Mouse (Mus musculus): ENCODE measurements around the gene Myo9b. TPM values are rescaled to one million over a fixed set of nuclear protein-coding genes. Genes with fewer than 3 reads are reported as not detected.

Gene Myo9b
- polyA plus RNA-seq, 1 experiment from 2014 or later, result 17.4 TPM

- 78% methylated on average over 5 of the region's 5 CpGs for WGBS
- H3K9me3 ChIP-seq (ENCODE audit: control insufficient read depth, low read length), result no peaks in the 10 kb centered on the region
- ATAC-seq (ENCODE audit: low FRiP score) (no peak), DNase-seq (ENCODE audit: low spot score) (no peak)
- H3K4me1 ChIP-seq (replicated peaks; ENCODE audit: control insufficient read depth, insufficient read depth, low read length), result no peaks in the 10 kb centered on the region; the same call in none of the 2 replicates
- no peak overlapping the region for H3K27ac ChIP-seq (ENCODE audit: low read depth, low read length)
- no peaks in the 10 kb centered on the region for H3K27me3 ChIP-seq (ENCODE audit: control insufficient read depth, insufficient read depth, low read length)
- no peak overlapping the region for H3K9ac ChIP-seq (ENCODE audit: low read depth, low read length)
- no peaks in the 10 kb centered on the region for H3K36me3 ChIP-seq (ENCODE audit: control insufficient read depth, insufficient read depth, low read length)
- H3K4me2 ChIP-seq (replicated peaks; ENCODE audit: low read depth, low read length), result no peak overlapping the region
- no peak overlapping the region for H3K4me3 ChIP-seq (ENCODE audit: low read depth, low read length)
Observed at GRCm38 (mm10) chr8:71392391-71392790, 119.9 kb downstream of the Myo9b start.

GRCm38 (mm10) chr8:71392871-71393270 lies 120.4 kb downstream of the Myo9b start:
- H3K9me3 ChIP-seq (ENCODE audit: control insufficient read depth, low read length), result no peaks in the 10 kb centered on the region
- H3K36me3 ChIP-seq (ENCODE audit: control insufficient read depth, insufficient read depth, low read length), result no peaks in the 10 kb centered on the region
- ATAC-seq (ENCODE audit: low FRiP score), result no peak
- H3K27me3 ChIP-seq (ENCODE audit: control insufficient read depth, insufficient read depth, low read length), result no peaks in the 10 kb centered on the region
- peak; percentile 67 for DNase-seq (ENCODE audit: low spot score)
- H3K9ac ChIP-seq (ENCODE audit: low read depth, low read length), result no peak overlapping the region
- peaks cover 4% of the 10 kb centered on the region for H3K4me1 ChIP-seq (replicated peaks; ENCODE audit: control insufficient read depth, insufficient read depth, low read length)
- 5% methylated on average over 3 of the region's 3 CpGs for WGBS
- H3K4me2 ChIP-seq (replicated peaks; ENCODE audit: low read depth, low read length), result no peak overlapping the region
- H3K27ac ChIP-seq (ENCODE audit: low read depth, low read length), result no peak overlapping the region
- no peak overlapping the region for H3K4me3 ChIP-seq (ENCODE audit: low read depth, low read length)

- Histone ChIP-seq H3K36me3 (ENCODE audit: control insufficient read depth, insufficient read depth, low read length) (0 out of 2 replicates have a peak, but pooled peaks cover 4% of the 10 kb centered on the region), H3K4me1 (replicated peaks; ENCODE audit: control insufficient read depth, insufficient read depth, low read length) (peaks cover 4% of the 10 kb centered on the region), H3K4me3 (ENCODE audit: low read depth, low read length) (no peak overlapping the region), H3K27me3 (ENCODE audit: control insufficient read depth, insufficient read depth, low read length) (no peaks in the 10 kb centered on the region), H3K27ac (ENCODE audit: low read depth, low read length) (no peak overlapping the region), H3K4me2 (replicated peaks; ENCODE audit: low read depth, low read length) (no peak overlapping the region), H3K9ac (ENCODE audit: low read depth, low read length) (no peak overlapping the region), H3K9me3 (ENCODE audit: control insufficient read depth, low read length) (no peaks in the 10 kb centered on the region)
- ATAC-seq (ENCODE audit: low FRiP score), result no peak
- DNase-seq (ENCODE audit: low spot score), result no peak
- WGBS, result 77% methylated on average over 7 of the region's 7 CpGs
Observed at GRCm38 (mm10) chr8:71394481-71394880, 122.0 kb downstream of the Myo9b start.

GRCm38 (mm10) chr8:71395071-71395470 lies 122.6 kb downstream of the Myo9b start:
- DNase-seq (ENCODE audit: low spot score) (no peak), ATAC-seq (ENCODE audit: low FRiP score) (no peak)
- Histone ChIP-seq H3K27me3 (ENCODE audit: control insufficient read depth, insufficient read depth, low read length) (no peaks in the 10 kb centered on the region), H3K4me2 (replicated peaks; ENCODE audit: low read depth, low read length) (no peak overlapping the region), H3K9ac (ENCODE audit: low read depth, low read length) (no peak overlapping the region), H3K4me1 (replicated peaks; ENCODE audit: control insufficient read depth, insufficient read depth, low read length) (peaks cover 4% of the 10 kb centered on the region), H3K9me3 (ENCODE audit: control insufficient read depth, low read length) (no peaks in the 10 kb centered on the region), H3K36me3 (ENCODE audit: control insufficient read depth, insufficient read depth, low read length) (0 out of 2 replicates have a peak, but pooled peaks cover 4% of the 10 kb centered on the region), H3K4me3 (ENCODE audit: low read depth, low read length) (no peak overlapping the region), H3K27ac (ENCODE audit: low read depth, low read length) (no peak overlapping the region)
- 85% methylated on average over 10 of the region's 10 CpGs for whole genome bisulfite sequencing

- ATAC-seq (ENCODE audit: low FRiP score) (no peak), DNase-seq (ENCODE audit: low spot score) (no peak)
- Histone ChIP-seq H3K27me3 (ENCODE audit: control insufficient read depth, insufficient read depth, low read length) (no peaks in the 10 kb centered on the region), H3K27ac (ENCODE audit: low read depth, low read length) (0 out of 2 replicates have a peak within 1 kb of the TSS, but pooled peaks have one; percentile 49), H3K4me3 (ENCODE audit: low read depth, low read length) (peak within 1 kb of the TSS; percentile 76), H3K9ac (ENCODE audit: low read depth, low read length) (peak within 1 kb of the TSS; percentile 27; the same call in 1 of the 2 replicates), H3K36me3 (ENCODE audit: control insufficient read depth, insufficient read depth, low read length) (0 out of 2 replicates have a peak, but pooled peaks cover 4% of the 10 kb centered on the region), H3K4me1 (replicated peaks; ENCODE audit: control insufficient read depth, insufficient read depth, low read length) (peaks cover 4% of the 10 kb centered on the region), H3K4me2 (replicated peaks; ENCODE audit: low read depth, low read length) (peak within 1 kb of the TSS; percentile 76), H3K9me3 (ENCODE audit: control insufficient read depth, low read length) (no peaks in the 10 kb centered on the region)
- WGBS, result 88% methylated on average over 9 of the region's 9 CpGs
Observed at GRCm38 (mm10) chr8:71395629-71396028, 123.1 kb downstream of the Myo9b start, which contains the start of gene Ushbp1. Gene Ushbp1 (minus strand): TSS chr8:71395802.

- peak within 1 kb of the TSS; percentile 49; the same call in 1 of the 2 replicates for H3K27ac ChIP-seq (ENCODE audit: low read depth, low read length)
- no peaks in the 10 kb centered on the region for H3K27me3 ChIP-seq (ENCODE audit: control insufficient read depth, insufficient read depth, low read length)
- peak within 1 kb of the TSS; percentile 76 for H3K4me2 ChIP-seq (replicated peaks; ENCODE audit: low read depth, low read length)
- H3K4me1 ChIP-seq (replicated peaks; ENCODE audit: control insufficient read depth, insufficient read depth, low read length), result peaks cover 4% of the 10 kb centered on the region
- 1% methylated on average over 34 of the region's 34 CpGs for WGBS
- peak; percentile 93 for DNase-seq (ENCODE audit: low spot score)
- peak within 1 kb of the TSS; percentile 76 for H3K4me3 ChIP-seq (ENCODE audit: low read depth, low read length)
- peak; percentile 96 for ATAC-seq (ENCODE audit: low FRiP score)
- H3K9me3 ChIP-seq (ENCODE audit: control insufficient read depth, low read length), result no peaks in the 10 kb centered on the region
- 0 out of 2 replicates have a peak, but pooled peaks cover 4% of the 10 kb centered on the region for H3K36me3 ChIP-seq (ENCODE audit: control insufficient read depth, insufficient read depth, low read length)
- peak within 1 kb of the TSS; percentile 67 for H3K9ac ChIP-seq (ENCODE audit: low read depth, low read length)
Observed at GRCm38 (mm10) chr8:71396639-71397305, 124.3 kb downstream of the Myo9b start, which contains the start of gene Babam1. Gene Babam1 (plus strand): TSS chr8:71396861.

- 88% methylated on average over 12 of the region's 12 CpGs for WGBS
- DNase-seq (ENCODE audit: low spot score) (no peak), ATAC-seq (ENCODE audit: low FRiP score) (no peak)
- Histone ChIP-seq H3K9ac (ENCODE audit: low read depth, low read length) (peak overlapping the region; percentile 67; the same call in 1 of the 2 replicates), H3K4me3 (ENCODE audit: low read depth, low read length) (peak overlapping the region; percentile 76), H3K27ac (ENCODE audit: low read depth, low read length) (no peak overlapping the region), H3K4me1 (replicated peaks; ENCODE audit: control insufficient read depth, insufficient read depth, low read length) (peaks cover 4% of the 10 kb centered on the region), H3K4me2 (replicated peaks; ENCODE audit: low read depth, low read length) (peak overlapping the region; percentile 76), H3K27me3 (ENCODE audit: control insufficient read depth, insufficient read depth, low read length) (no peaks in the 10 kb centered on the region), H3K9me3 (ENCODE audit: control insufficient read depth, low read length) (no peaks in the 10 kb centered on the region), H3K36me3 (ENCODE audit: control insufficient read depth, insufficient read depth, low read length) (0 out of 2 replicates have a peak, but pooled peaks cover 4% of the 10 kb centered on the region)
Observed at GRCm38 (mm10) chr8:71397701-71398100, 125.2 kb downstream of the Myo9b start.

GRCm38 (mm10) chr8:71400826-71401225 lies 128.3 kb downstream of the Myo9b start:
- WGBS, result 97% methylated on average over 2 of the region's 2 CpGs
- peaks cover 4% of the 10 kb centered on the region for H3K4me1 ChIP-seq (replicated peaks; ENCODE audit: control insufficient read depth, insufficient read depth, low read length)
- no peak overlapping the region for H3K27ac ChIP-seq (ENCODE audit: low read depth, low read length)
- no peaks in the 10 kb centered on the region for H3K9me3 ChIP-seq (ENCODE audit: control insufficient read depth, low read length)
- H3K4me2 ChIP-seq (replicated peaks; ENCODE audit: low read depth, low read length), result no peak overlapping the region
- H3K4me3 ChIP-seq (ENCODE audit: low read depth, low read length), result no peak overlapping the region
- ATAC-seq (ENCODE audit: low FRiP score) (no peak), DNase-seq (ENCODE audit: low spot score) (no peak)
- H3K27me3 ChIP-seq (ENCODE audit: control insufficient read depth, insufficient read depth, low read length), result no peaks in the 10 kb centered on the region
- 0 out of 2 replicates have a peak, but pooled peaks cover 4% of the 10 kb centered on the region for H3K36me3 ChIP-seq (ENCODE audit: control insufficient read depth, insufficient read depth, low read length)
- H3K9ac ChIP-seq (ENCODE audit: low read depth, low read length), result no peak overlapping the region

- no peak overlapping the region for H3K4me2 ChIP-seq (replicated peaks; ENCODE audit: low read depth, low read length)
- no peak for ATAC-seq (ENCODE audit: low FRiP score)
Observed at GRCm38 (mm10) chr8:71401454-71401853, 128.9 kb downstream of the Myo9b start.

More at GRCm38 (mm10) chr8:71401454-71401853, 128.9 kb downstream of the Myo9b start:
- no peaks in the 10 kb centered on the region for H3K27me3 ChIP-seq (ENCODE audit: control insufficient read depth, insufficient read depth, low read length)
- no peaks in the 10 kb centered on the region for H3K9me3 ChIP-seq (ENCODE audit: control insufficient read depth, low read length)
- H3K9ac ChIP-seq (ENCODE audit: low read depth, low read length), result no peak overlapping the region
- no peak for DNase-seq (ENCODE audit: low spot score)
- no peak overlapping the region for H3K4me3 ChIP-seq (ENCODE audit: low read depth, low read length)
- H3K4me1 ChIP-seq (replicated peaks; ENCODE audit: control insufficient read depth, insufficient read depth, low read length), result peaks cover 6% of the 10 kb centered on the region
- no peak overlapping the region for H3K27ac ChIP-seq (ENCODE audit: low read depth, low read length)
- 0 out of 2 replicates have a peak, but pooled peaks cover 4% of the 10 kb centered on the region for H3K36me3 ChIP-seq (ENCODE audit: control insufficient read depth, insufficient read depth, low read length)

Measured in hindbrain, embryonic 11.5 days (tissue).